Mouse (Mus musculus) limb, embryonic 14.5 days (tissue): ENCODE measurements around the gene Dpysl5. TPM values are rescaled to one million over a fixed set of nuclear protein-coding genes. Genes with fewer than 3 reads are reported as not detected.
A peak's percentile ranks its signal among the peaks of the same experiment; 100 is the strongest.

Experiments used
- ATAC-seq: fragments of 200-750 bp; cut with Nextera tagmentation; 2 replicates; pipeline ENCODE4 v1.8.0; 2017; ENCODE audit warnings: low read depth, moderate number of reproducible peaks, moderate TSS enrichment; ENCODE audit not compliant: low FRiP score
- DNase-seq: peaks from one replicate; pipeline ENCODE4 v3.0.0-alpha.2; 2015; ENCODE audit warnings: low spot score
- H3K27ac ChIP-seq: fragments of 300-500 bp; sonication (generic); replicated peaks from 2 replicates; pipeline ENCODE4 v1.5.1; 2014; ENCODE audit warnings: low read depth, mild to moderate bottlenecking, low read length, moderate library complexity, mixed read lengths
- H3K27me3 ChIP-seq: fragments of 300-500 bp; sonication (generic); 2 replicates; pipeline ENCODE4 v1.6.1; 2014; ENCODE audit warnings: low read length, mixed read lengths; ENCODE audit not compliant: control insufficient read depth, insufficient read depth
- H3K36me3 ChIP-seq: fragments of 300-500 bp; sonication (generic); 2 replicates; pipeline ENCODE4 v1.6.1; 2014; ENCODE audit warnings: mild to moderate bottlenecking, low read length, moderate library complexity, mixed read lengths; ENCODE audit not compliant: control insufficient read depth, insufficient read depth
- H3K4me1 ChIP-seq: fragments of 300-500 bp; sonication (generic); 2 replicates; pipeline ENCODE4 v1.6.1; 2014; ENCODE audit warnings: antibody characterized with exemption, low read length, mixed read lengths; ENCODE audit not compliant: control insufficient read depth, insufficient read depth
- H3K4me2 ChIP-seq: fragments of 300-500 bp; sonication (generic); replicated peaks from 2 replicates; pipeline ENCODE4 v1.6.1; 2014; ENCODE audit warnings: low read depth, mild to moderate bottlenecking, low read length, moderate library complexity; ENCODE audit not compliant: severe bottlenecking
- H3K4me3 ChIP-seq: fragments of 300-500 bp; sonication (generic); replicated peaks from 2 replicates; pipeline ENCODE4 v1.5.1; 2014; ENCODE audit warnings: low read length
- H3K9ac ChIP-seq: fragments of 300-500 bp; sonication (generic); 2 replicates; pipeline ENCODE4 v1.6.1; 2014; ENCODE audit warnings: mild to moderate bottlenecking, low read depth, low read length, moderate library complexity; ENCODE audit not compliant: severe bottlenecking
- H3K9me3 ChIP-seq: fragments of 300-500 bp; sonication (generic); 2 replicates; pipeline ENCODE4 v1.6.1; 2016; ENCODE audit warnings: low read length; ENCODE audit not compliant: control insufficient read depth
- POLR2A ChIP-seq: fragments of 200-500 bp; IDR thresholded peaks from 2 replicates; pipeline ENCODE4 v1.8.0; 2012; ENCODE audit warnings: inconsistent platforms, mild to moderate bottlenecking, moderate library complexity, borderline replicate concordance; ENCODE audit not compliant: insufficient read depth, insufficient read length; ENCODE audit errors: extremely low read depth
- WGBS: fragments of 180-500 bp; shearing (Covaris S2); extraction: QIAGEN DNeasy Blood & Tissue Kit; methylation state at CpG from one replicate; pipeline ENCODE4 v1.1.7; 2014; 5-methylcytosine and 5-hydroxymethylcytosine counted together
- polyA plus RNA-seq, 2 experiments: library from polyadenylated mRNA; depleted of rRNA in 1 of 2; stranded (reverse) in 1 of 2; unstranded in 1 of 2; fragments of >200 nt; fragmentation: Nextera tagmentation in 1 of 2; extraction: Ambion mirVana in 1 of 2; gene quantifications; 2 replicates each; pipeline versions ENCODE4 v1.2.1 to v1.2.3; 2012 to 2014

Gene Dpysl5
- polyA plus RNA-seq, 2 experiments = 4.6 to 9.2 TPM

GRCm38 (mm10) chr5:30726151-30726693 lies 14.9 kb downstream of the Dpysl5 start:
- Histone ChIP-seq H3K4me3 (no peak overlapping the region), H3K9ac (no peak overlapping the region), H3K36me3 (no peaks in the 10 kb centered on the region), H3K4me2 (no peak overlapping the region), H3K9me3 (no peaks in the 10 kb centered on the region), H3K27ac (no peak overlapping the region), H3K4me1 (0 out of 2 replicates have a peak, but pooled peaks cover 2% of the 10 kb centered on the region), H3K27me3 (no peaks in the 10 kb centered on the region)
- WGBS = 86% methylated on average over 5 of the region's 5 CpGs
- DNase-seq (no peak), ATAC-seq (no peak)
- no peak for TF ChIP-seq POLR2A

GRCm38 (mm10) chr5:30732511-30732910 lies 21.1 kb downstream of the Dpysl5 start:
- no peaks in the 10 kb centered on the region for H3K36me3 ChIP-seq
- 88% methylated on average over 7 of the region's 7 CpGs for WGBS
- no peak overlapping the region for H3K4me3 ChIP-seq
- H3K4me2 ChIP-seq = no peak overlapping the region
- DNase-seq (no peak), ATAC-seq (no peak)
- no peak overlapping the region for H3K9ac ChIP-seq
- TF ChIP-seq POLR2A = no peak
- H3K27ac ChIP-seq = no peak overlapping the region
- no peaks in the 10 kb centered on the region for H3K9me3 ChIP-seq
- 0 out of 2 replicates have a peak, but pooled peaks cover 7% of the 10 kb centered on the region for H3K4me1 ChIP-seq
- no peaks in the 10 kb centered on the region for H3K27me3 ChIP-seq

DNA sequence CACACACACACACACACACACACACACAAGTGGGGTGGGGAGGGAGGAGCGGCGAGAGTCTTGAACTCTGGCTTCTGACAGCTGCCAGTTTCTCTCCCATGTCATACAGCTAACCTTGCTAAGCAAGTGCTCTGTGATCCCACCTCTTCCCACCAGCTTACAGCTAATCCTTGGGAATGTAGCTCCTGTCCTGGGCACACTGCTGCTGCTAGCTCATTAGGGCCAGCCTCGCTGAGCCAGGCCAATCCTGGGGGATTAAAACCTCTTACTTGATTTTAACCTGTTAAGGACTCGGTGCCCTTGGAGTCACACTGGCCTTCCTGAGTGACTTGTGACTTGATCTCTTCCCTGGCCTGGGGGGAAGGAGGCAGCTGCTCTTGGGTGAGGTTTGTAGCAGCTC lies 23.3 kb downstream of the Dpysl5 start:
- no peak for TF ChIP-seq POLR2A
- WGBS = 34% methylated on average over 4 of the region's 4 CpGs
- Histone ChIP-seq H3K4me3 (no peak overlapping the region), H3K9ac (no peak overlapping the region), H3K36me3 (no peaks in the 10 kb centered on the region), H3K4me2 (no peak overlapping the region), H3K9me3 (no peaks in the 10 kb centered on the region), H3K4me1 (0 out of 2 replicates have a peak, but pooled peaks cover 11% of the 10 kb centered on the region), H3K27me3 (no peaks in the 10 kb centered on the region), H3K27ac (0 out of 2 replicates have a peak overlapping the region, but pooled peaks have one; percentile 26)
- no peak for DNase-seq
- ATAC-seq = peak; percentile 68

- Histone ChIP-seq H3K27ac (no peak overlapping the region), H3K36me3 (no peaks in the 10 kb centered on the region), H3K4me3 (no peak overlapping the region), H3K4me2 (no peak overlapping the region), H3K4me1 (0 out of 2 replicates have a peak, but pooled peaks cover 5% of the 10 kb centered on the region), H3K27me3 (no peaks in the 10 kb centered on the region), H3K9ac (no peak overlapping the region), H3K9me3 (no peaks in the 10 kb centered on the region)
- ATAC-seq (no peak), DNase-seq (no peak)
- WGBS = 31% methylated on average over 10 of the region's 10 CpGs
- no peak for TF ChIP-seq POLR2A
These were observed 26.9 kb downstream of the Dpysl5 start for GRCm38 (mm10) chr5:30738127-30738828.

- WGBS = 68% methylated on average over 8 of the region's 8 CpGs
- H3K27ac ChIP-seq = no peak overlapping the region
- no peaks in the 10 kb centered on the region for H3K36me3 ChIP-seq
- no peak overlapping the region for H3K4me2 ChIP-seq
- no peak for TF ChIP-seq POLR2A
- H3K27me3 ChIP-seq = no peaks in the 10 kb centered on the region
- no peak for ATAC-seq
- no peak overlapping the region for H3K9ac ChIP-seq
- 0 out of 2 replicates have a peak, but pooled peaks cover 5% of the 10 kb centered on the region for H3K4me1 ChIP-seq
- H3K4me3 ChIP-seq = no peak overlapping the region
- no peak for DNase-seq
- no peaks in the 10 kb centered on the region for H3K9me3 ChIP-seq
These were observed 28.2 kb downstream of the Dpysl5 start for GRCm38 (mm10) chr5:30739595-30739994.
